Comparison of ENCODE assay signal across 19 mouse cellular contexts in the genomic region with DNA sequence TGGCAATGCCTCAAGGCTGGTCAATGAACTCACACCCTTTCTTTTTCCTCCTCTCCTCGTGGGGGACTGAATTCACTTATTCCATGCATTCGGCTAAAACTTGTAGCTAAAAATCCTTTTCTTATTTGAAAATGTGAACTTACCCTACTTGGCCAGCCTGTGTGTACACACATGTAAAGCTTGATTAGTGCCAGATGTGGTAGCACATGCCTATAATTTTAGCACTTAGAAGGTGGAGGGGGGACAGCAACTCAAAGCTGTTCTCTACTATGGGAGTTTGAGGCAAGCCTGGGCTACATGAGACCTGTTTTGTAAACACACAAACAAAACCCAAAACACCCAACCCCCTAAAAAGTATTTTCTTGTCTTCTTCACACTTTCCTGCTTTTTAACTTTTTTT. TPM values are rescaled to one million over a fixed set of nuclear protein-coding genes. Genes with fewer than 3 reads are reported as not detected.
A peak's percentile ranks its signal among the peaks of the same experiment; 100 is the strongest.
DNase-seq lines count a peak whose midpoint lies in the region; ATAC-seq lines count a peak whose summit lies in the region.
"Had no signal": no experiment of that assay in that cellular context is flagged by ENCODE, and none has a peak within 500 bp of the region (broad histone marks: within the 10 kb centered on the region; RNA-seq: fewer than 3 reads in every experiment).

No protein-coding gene starts in this region.

- peaks cover 18% of the 10 kb centered on the region for H3K4me1 ChIP-seq in intestine, embryonic 14.5 days (replicated peaks; ENCODE audit: control insufficient read depth, insufficient read depth, low read length)
- H3K4me1 ChIP-seq in intestine, embryonic 16.5 days (ENCODE audit: control insufficient read depth, insufficient read depth, low read length) = 0 out of 2 replicates have a peak, but pooled peaks cover 4% of the 10 kb centered on the region
- peaks cover 26% of the 10 kb centered on the region for H3K4me1 ChIP-seq in lung, embryonic 16.5 days (replicated peaks; ENCODE audit: control insufficient read depth, insufficient read depth, low read length)
- H3K4me1 ChIP-seq in embryonic facial prominence, embryonic 14.5 days (ENCODE audit: control insufficient read depth, insufficient read depth, low read length) = peaks cover 6% of the 10 kb centered on the region; the same call in 1 of the 2 replicates
- peaks cover 19% of the 10 kb centered on the region for H3K4me1 ChIP-seq in stomach, embryonic 16.5 days (ENCODE audit: control insufficient read depth, insufficient read depth, low read length)

- ATAC-seq in intestine, embryonic 14.5 days (replicated peaks; ENCODE audit: low FRiP score, low TSS enrichment, low read depth) = no peak
- ATAC-seq in intestine, embryonic 16.5 days = no peak
- no peak for ATAC-seq in lung, embryonic 16.5 days (ENCODE audit: low read depth)
- ATAC-seq in embryonic facial prominence, embryonic 14.5 days (ENCODE audit: low read depth) = no peak
- no peak for ATAC-seq in stomach, embryonic 16.5 days (ENCODE audit: insufficient read depth, low FRiP score)
- ATAC-seq: forebrain, embryonic 15.5 days; inflammation-experienced regulatory T-cells, adult 6 months had no signal

- no peaks in the 10 kb centered on the region for H3K9me3 ChIP-seq in intestine, embryonic 14.5 days (ENCODE audit: control insufficient read depth, low read length)
- no peaks in the 10 kb centered on the region for H3K9me3 ChIP-seq in intestine, embryonic 16.5 days (ENCODE audit: control insufficient read depth, low read length)
- H3K9me3 ChIP-seq in lung, embryonic 16.5 days (ENCODE audit: control insufficient read depth, low read length) = no peaks in the 10 kb centered on the region
- no peaks in the 10 kb centered on the region for H3K9me3 ChIP-seq in embryonic facial prominence, embryonic 14.5 days (ENCODE audit: control insufficient read depth, low read length)
- no peaks in the 10 kb centered on the region for H3K9me3 ChIP-seq in stomach, embryonic 16.5 days (replicated peaks; ENCODE audit: control insufficient read depth, low read length)
- H3K9me3 ChIP-seq: forebrain, embryonic 15.5 days; heart, embryonic 10.5 days; hindbrain, embryonic 15.5 days had no signal

- H3K9ac ChIP-seq in intestine, embryonic 14.5 days (ENCODE audit: low read length) = no peak overlapping the region
- H3K9ac ChIP-seq in intestine, embryonic 16.5 days (ENCODE audit: low read depth, low read length) = no peak overlapping the region
- no peak overlapping the region for H3K9ac ChIP-seq in lung, embryonic 16.5 days (ENCODE audit: low read length)
- no peak overlapping the region for H3K9ac ChIP-seq in embryonic facial prominence, embryonic 14.5 days (ENCODE audit: low read depth, low read length)
- H3K9ac ChIP-seq in stomach, embryonic 16.5 days (ENCODE audit: low read length) = no peak overlapping the region
- H3K9ac ChIP-seq: forebrain, embryonic 15.5 days; hindbrain, embryonic 15.5 days had no signal

- H3K27me3 ChIP-seq in intestine, embryonic 14.5 days (replicated peaks; ENCODE audit: control insufficient read depth, insufficient read depth, low read length) = no peaks in the 10 kb centered on the region
- H3K27me3 ChIP-seq in intestine, embryonic 16.5 days (replicated peaks; ENCODE audit: control insufficient read depth, insufficient read depth, low read length) = no peaks in the 10 kb centered on the region
- H3K27me3 ChIP-seq in lung, embryonic 16.5 days (ENCODE audit: control insufficient read depth, insufficient read depth, low read depth, low read length) = no peaks in the 10 kb centered on the region
- no peaks in the 10 kb centered on the region for H3K27me3 ChIP-seq in embryonic facial prominence, embryonic 14.5 days (replicated peaks; ENCODE audit: control insufficient read depth, insufficient read depth, low read length)
- H3K27me3 ChIP-seq in stomach, embryonic 16.5 days (ENCODE audit: control insufficient read depth, insufficient read depth, low read length) = no peaks in the 10 kb centered on the region
- H3K27me3 ChIP-seq: forebrain, embryonic 15.5 days; hindbrain, embryonic 15.5 days had no signal

- H3K4me2 ChIP-seq in intestine, embryonic 14.5 days (ENCODE audit: low read length) = no peak overlapping the region
- no peak overlapping the region for H3K4me2 ChIP-seq in intestine, embryonic 16.5 days (ENCODE audit: low read depth, low read length)
- no peak overlapping the region for H3K4me2 ChIP-seq in lung, embryonic 16.5 days (ENCODE audit: low read depth, low read length)
- H3K4me2 ChIP-seq in embryonic facial prominence, embryonic 14.5 days (ENCODE audit: low read depth, low read length) = no peak overlapping the region
- H3K4me2 ChIP-seq in stomach, embryonic 16.5 days (ENCODE audit: low read depth, low read length) = no peak overlapping the region
- H3K4me2 ChIP-seq: forebrain, embryonic 15.5 days; hindbrain, embryonic 15.5 days had no signal

- peak overlapping the region; percentile 70; the same call in 1 of the 2 replicates for H3K27ac ChIP-seq in intestine, embryonic 14.5 days (ENCODE audit: low read depth)
- no peak overlapping the region; the same call in 1 of the 2 replicates for H3K27ac ChIP-seq in intestine, embryonic 16.5 days (ENCODE audit: low read length)
- H3K27ac ChIP-seq in lung, embryonic 16.5 days (ENCODE audit: low read length) = 0 out of 2 replicates have a peak overlapping the region, but pooled peaks have one; percentile 31
- no peak overlapping the region for H3K27ac ChIP-seq in embryonic facial prominence, embryonic 14.5 days (replicated peaks; ENCODE audit: low read depth, low read length)
- peak overlapping the region; percentile 31 for H3K27ac ChIP-seq in stomach, embryonic 16.5 days (ENCODE audit: low read length)
- H3K27ac ChIP-seq: forebrain, embryonic 15.5 days; heart, embryonic 10.5 days; hindbrain, embryonic 15.5 days had no signal

- H3K4me3 ChIP-seq in intestine, embryonic 14.5 days (ENCODE audit: low read depth, low read length) = no peak overlapping the region
- no peak overlapping the region for H3K4me3 ChIP-seq in intestine, embryonic 16.5 days (ENCODE audit: low read length)
- H3K4me3 ChIP-seq in lung, embryonic 16.5 days (ENCODE audit: low read length) = no peak overlapping the region
- H3K4me3 ChIP-seq in embryonic facial prominence, embryonic 14.5 days (ENCODE audit: low read depth, low read length) = no peak overlapping the region
- H3K4me3 ChIP-seq in stomach, embryonic 16.5 days (replicated peaks; ENCODE audit: low read length) = no peak overlapping the region
- H3K4me3 ChIP-seq: forebrain, embryonic 15.5 days; heart, embryonic 10.5 days; hindbrain, embryonic 15.5 days had no signal

- peaks cover 93% of the 10 kb centered on the region for H3K36me3 ChIP-seq in intestine, embryonic 14.5 days (ENCODE audit: control insufficient read depth, insufficient read depth, low read length)
- H3K36me3 ChIP-seq in intestine, embryonic 16.5 days (ENCODE audit: control insufficient read depth, insufficient read depth, low read length) = peaks cover 31% of the 10 kb centered on the region
- peaks cover 86% of the 10 kb centered on the region for H3K36me3 ChIP-seq in lung, embryonic 16.5 days (ENCODE audit: control insufficient read depth, insufficient read depth, low read length)
- H3K36me3 ChIP-seq in embryonic facial prominence, embryonic 14.5 days (ENCODE audit: control insufficient read depth, insufficient read depth, low read length) = peaks cover 94% of the 10 kb centered on the region
- H3K36me3 ChIP-seq in stomach, embryonic 16.5 days (ENCODE audit: control insufficient read depth, insufficient read depth, low read length) = peaks cover 42% of the 10 kb centered on the region

- no peak for DNase-seq in intestine, embryonic 14.5 days (ENCODE audit: low spot score)
- DNase-seq in lung, postnatal 14 days = no peak
- peak; percentile 58 for DNase-seq in embryonic facial prominence, embryonic 14.5 days (ENCODE audit: low spot score)
- no peak for DNase-seq in heart, adult 11 months
- DNase-seq: adrenal gland, postnatal 10 days; cerebellum, adult 11 months; cerebellum, adult 8-10 months; cerebellum, postnatal 14 days; gastrocnemius, postnatal 36 days; heart, adult 18-20 months; heart, postnatal 10 days; heart, postnatal 4 days had no signal

- WGBS in intestine, embryonic 14.5 days = 52% methylated on average over 2 of the region's 2 CpGs
- 62% methylated on average over 2 of the region's 2 CpGs for WGBS in intestine, embryonic 16.5 days
- WGBS in lung, embryonic 16.5 days = 42% methylated on average over 2 of the region's 2 CpGs
- 41% methylated on average over 2 of the region's 2 CpGs for WGBS in embryonic facial prominence, embryonic 14.5 days
- WGBS in stomach, embryonic 16.5 days = 59% methylated on average over 2 of the region's 2 CpGs

RNA-seq across cellular contexts. Expression of gene Fancc, which starts 19.5 kb away (rescaled TPM):
- 18.3 and 25.7 TPM in 2 replicates for polyA plus RNA-seq in intestine, embryonic 14.5 days (2014; fragmentation: Nextera tagmentation; extraction: Ambion mirVana)
- 15.4 and 19.0 TPM in 2 replicates for polyA plus RNA-seq in intestine, embryonic 16.5 days (2015; fragmentation: Nextera tagmentation; extraction: Ambion mirVana)
- polyA plus RNA-seq in lung, embryonic 16.5 days (2015; fragmentation: Nextera tagmentation; extraction: Ambion mirVana) = 26.7 and 27.8 TPM in 2 replicates
- polyA plus RNA-seq in embryonic facial prominence, embryonic 14.5 days (2014; fragmentation: Nextera tagmentation; extraction: Ambion mirVana) = 17.1 and 17.3 TPM in 2 replicates
- polyA plus RNA-seq in stomach, embryonic 16.5 days (2015; fragmentation: Nextera tagmentation; extraction: Ambion mirVana) = 21.9 and 22.0 TPM in 2 replicates

RNA-seq across cellular contexts. Expression of gene Ptch1, which starts 56.9 kb away (rescaled TPM):
- 62.8 and 68.0 TPM in 2 replicates for polyA plus RNA-seq in intestine, embryonic 14.5 days (2014; fragmentation: Nextera tagmentation; extraction: Ambion mirVana)
- 24.5 and 25.5 TPM in 2 replicates for polyA plus RNA-seq in intestine, embryonic 16.5 days (2015; fragmentation: Nextera tagmentation; extraction: Ambion mirVana)
- 33.4 and 34.2 TPM in 2 replicates for polyA plus RNA-seq in lung, embryonic 16.5 days (2015; fragmentation: Nextera tagmentation; extraction: Ambion mirVana)
- polyA plus RNA-seq in embryonic facial prominence, embryonic 14.5 days (2014; fragmentation: Nextera tagmentation; extraction: Ambion mirVana) = 22.7 and 23.2 TPM in 2 replicates
- 28.5 and 31.1 TPM in 2 replicates for polyA plus RNA-seq in stomach, embryonic 16.5 days (2015; fragmentation: Nextera tagmentation; extraction: Ambion mirVana)

Comparison
In these comparisons a context has a peak if more than half of its experiments do, and no peak if none do; other contexts are left out.
1. H3K27ac ChIP-seq: peak in intestine, embryonic 14.5 days (single experiment), lung, embryonic 16.5 days (single experiment) and stomach, embryonic 16.5 days (single experiment); none in intestine, embryonic 16.5 days (single experiment) and embryonic facial prominence, embryonic 14.5 days (single experiment).